Mouse (Mus musculus) intestine, postnatal 0 days (tissue): ENCODE measurements around the gene 1810043G02Rik. TPM values are rescaled to one million over a fixed set of nuclear protein-coding genes. Genes with fewer than 3 reads are reported as not detected.
A peak's percentile ranks its signal among the peaks of the same experiment; 100 is the strongest.
"Not testable (repeated sequence)": the region's sequence is repeated elsewhere in the genome, so short reads cannot be mapped to it uniquely, and the experiment has no call there.

Source experiments
- ATAC-seq: fragments of 200-750 bp; cut with Nextera tagmentation; 2 replicates; pipeline ENCODE4 v1.8.0; 2017; ENCODE audit warnings: mild to moderate bottlenecking, moderate TSS enrichment, moderate library complexity
- H3K27ac ChIP-seq: fragments of 300-500 bp; sonication (generic); 2 replicates; pipeline ENCODE4 v1.5.1; 2014; ENCODE audit warnings: mild to moderate bottlenecking, low read depth, low read length, moderate library complexity
- H3K27me3 ChIP-seq: fragments of 300-500 bp; sonication (generic); replicated peaks from 2 replicates; pipeline ENCODE4 v1.6.1; 2014; ENCODE audit warnings: low read length, mixed read lengths; ENCODE audit not compliant: control insufficient read depth, insufficient read depth
- H3K36me3 ChIP-seq: fragments of 300-500 bp; sonication (generic); 2 replicates; pipeline ENCODE4 v1.6.1; 2014; ENCODE audit warnings: mild to moderate bottlenecking, moderate library complexity; ENCODE audit not compliant: control insufficient read depth, insufficient read depth
- H3K4me1 ChIP-seq: fragments of 300-500 bp; sonication (generic); replicated peaks from 2 replicates; pipeline ENCODE4 v1.6.1; 2014; ENCODE audit warnings: antibody characterized with exemption, low read length, mixed read lengths; ENCODE audit not compliant: control insufficient read depth, insufficient read depth
- H3K4me2 ChIP-seq: fragments of 300-500 bp; sonication (generic); replicated peaks from 2 replicates; pipeline ENCODE4 v1.6.1; 2014; ENCODE audit warnings: low read depth, mild to moderate bottlenecking, moderate library complexity
- H3K4me3 ChIP-seq: fragments of 300-500 bp; sonication (generic); 2 replicates; pipeline ENCODE4 v1.5.1; 2014; ENCODE audit warnings: low read depth, low read length
- H3K9ac ChIP-seq: fragments of 300-500 bp; sonication (generic); 2 replicates; pipeline ENCODE4 v1.6.1; 2014; ENCODE audit warnings: mild to moderate bottlenecking, low read depth, low read length
- H3K9me3 ChIP-seq: fragments of 300-500 bp; sonication (generic); 2 replicates; pipeline ENCODE4 v1.6.1; 2016; ENCODE audit warnings: mixed run types; ENCODE audit not compliant: control insufficient read depth
- CTCF ChIP-seq: sonication (generic); IDR thresholded peaks from 2 replicates; pipeline ENCODE4 v1.5.1; 2016; ENCODE audit warnings: low read depth, mild to moderate bottlenecking, control low read depth, antibody characterized with exemption, moderate library complexity
- WGBS: fragments of 180-500 bp; shearing (Covaris S2); extraction: QIAGEN DNeasy Blood & Tissue Kit; methylation state at CpG from one replicate; pipeline ENCODE4 v1.1.7; 2014; 5-methylcytosine and 5-hydroxymethylcytosine counted together
- polyA plus RNA-seq: library from polyadenylated mRNA; unstranded; fragments of >200 nt; fragmentation: Nextera tagmentation; extraction: Ambion mirVana; gene quantifications from 2 replicates; pipeline ENCODE4 v1.2.1, GENCODE M21; 2015

Gene 1810043G02Rik
- polyA plus RNA-seq, 1 experiment from 2014 or later, result 8.6 TPM

DNA sequence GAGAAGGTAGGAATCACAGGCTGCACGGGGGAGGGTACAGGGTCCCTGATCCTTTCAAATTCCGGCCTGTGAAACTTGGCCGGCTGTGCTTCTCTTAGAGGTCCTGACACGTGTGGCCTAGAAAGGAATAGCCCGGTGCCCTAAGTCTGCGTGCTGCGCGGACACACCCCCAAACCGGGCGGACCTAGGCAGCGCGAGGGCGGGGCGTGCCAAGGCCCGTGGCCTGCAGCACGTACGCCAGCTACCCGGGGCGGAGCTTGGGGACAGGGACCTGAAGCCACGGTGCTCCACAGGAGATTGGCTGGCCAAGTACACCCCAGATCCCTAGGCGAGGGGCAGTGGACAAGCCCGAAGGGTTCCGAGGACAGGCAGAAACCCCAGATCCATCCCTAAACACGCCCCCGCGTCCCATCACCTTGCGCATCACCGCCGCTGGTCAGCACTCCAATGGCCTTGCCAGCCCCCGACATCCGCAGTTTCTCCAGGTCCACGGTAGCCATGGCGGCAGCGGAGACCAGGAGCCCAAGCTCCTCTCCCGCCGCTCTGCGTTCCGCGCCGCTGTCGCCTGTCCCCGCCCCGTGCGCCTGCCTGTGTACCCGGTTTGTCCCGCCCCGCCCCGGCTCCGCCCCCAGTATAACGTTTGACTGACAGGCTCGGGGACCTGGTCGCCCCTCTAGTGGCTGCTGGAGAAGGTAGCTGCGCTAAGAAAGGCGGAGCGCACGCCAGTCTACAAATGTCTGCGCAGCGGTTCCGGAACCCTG is 31.0 kb downstream of the 1810043G02Rik start:
- H3K27ac ChIP-seq, result peak overlapping the region; percentile 92
- H3K4me1 ChIP-seq, result peaks cover 17% of the 10 kb centered on the region
- no peaks in the 10 kb centered on the region for H3K36me3 ChIP-seq
- peak overlapping the region; percentile 67 for H3K9ac ChIP-seq
- H3K9me3 ChIP-seq, result no peaks in the 10 kb centered on the region
- peak overlapping the region; percentile 89 for H3K4me2 ChIP-seq
- peak overlapping the region; percentile 78 for H3K4me3 ChIP-seq
- under 1% methylated on average over 55 of the region's 59 CpGs for WGBS
- ATAC-seq, result peak; percentile 94
- peak; percentile 83 for TF ChIP-seq CTCF
- H3K27me3 ChIP-seq, result no peaks in the 10 kb centered on the region

DNA sequence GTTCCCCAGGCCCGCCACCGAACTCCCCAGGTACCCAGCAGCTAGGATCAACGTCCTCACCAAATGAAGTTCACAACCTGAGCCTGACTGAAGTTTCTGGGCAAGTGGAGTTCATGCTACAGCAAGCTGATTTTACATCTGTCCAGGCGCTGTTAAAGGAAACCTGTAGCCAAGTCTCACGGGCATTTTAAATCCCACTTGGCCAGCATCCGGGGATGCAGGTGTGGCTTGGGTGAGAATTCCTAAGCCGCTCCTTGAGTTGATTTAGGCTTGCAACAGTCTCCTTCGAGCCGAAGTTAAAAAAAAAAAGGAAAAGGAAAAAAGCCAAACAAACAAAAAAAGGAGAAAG is 31.6 kb downstream of the 1810043G02Rik start, which contains the start of gene Pfkl:
Pfkl (minus strand) TSS at position 139 of the 349 bp plus-strand sequence.
- 0% methylated on average over 9 of the region's 9 CpGs for WGBS

DNA sequence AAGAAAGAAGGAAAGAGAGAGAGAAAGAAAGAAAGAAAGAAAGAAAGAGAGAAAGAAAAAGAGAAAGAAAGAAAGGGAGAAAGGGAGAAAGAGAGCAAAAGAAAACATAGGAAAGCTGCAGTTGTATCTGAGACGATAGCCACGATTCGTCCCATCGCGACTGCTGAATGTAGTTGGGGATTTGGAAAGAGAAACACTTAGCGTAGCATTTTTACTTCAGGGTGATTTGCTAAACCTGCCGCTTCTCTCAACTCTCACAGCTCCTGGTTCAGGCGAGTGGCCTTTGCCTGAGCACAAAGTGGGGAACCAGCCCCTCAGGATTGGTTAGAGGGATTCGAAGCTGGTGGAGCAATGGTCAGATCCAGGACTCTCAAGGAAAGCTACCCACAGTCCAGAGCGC is 32.0 kb downstream of the 1810043G02Rik start:
- no peak for ATAC-seq
- Histone ChIP-seq H3K9me3 (no peaks in the 10 kb centered on the region), H3K4me1 (peaks cover 16% of the 10 kb centered on the region), H3K4me2 (peak overlapping the region; percentile 89), H3K9ac (no peak overlapping the region), H3K27me3 (no peaks in the 10 kb centered on the region), H3K4me3 (peak overlapping the region; percentile 78), H3K36me3 (no peaks in the 10 kb centered on the region), H3K27ac (no peak overlapping the region)
- TF ChIP-seq CTCF, result no peak
- 11% methylated on average over 10 of the region's 10 CpGs for WGBS

More for the DNA sequence above, 31.6 kb downstream of the 1810043G02Rik start, which contains the start of gene Pfkl:
- Histone ChIP-seq H3K4me2 (peak within 1 kb of the TSS; percentile 89), H3K4me3 (peak within 1 kb of the TSS; percentile 78), H3K27ac (peak within 1 kb of the TSS; percentile 92), H3K9ac (peak within 1 kb of the TSS; percentile 67), H3K4me1 (peaks cover 16% of the 10 kb centered on the region), H3K36me3 (no peaks in the 10 kb centered on the region), H3K27me3 (no peaks in the 10 kb centered on the region), H3K9me3 (no peaks in the 10 kb centered on the region)
- no peak for TF ChIP-seq CTCF
- peak; percentile 20; the same call in 1 of the 2 replicates for ATAC-seq

DNA sequence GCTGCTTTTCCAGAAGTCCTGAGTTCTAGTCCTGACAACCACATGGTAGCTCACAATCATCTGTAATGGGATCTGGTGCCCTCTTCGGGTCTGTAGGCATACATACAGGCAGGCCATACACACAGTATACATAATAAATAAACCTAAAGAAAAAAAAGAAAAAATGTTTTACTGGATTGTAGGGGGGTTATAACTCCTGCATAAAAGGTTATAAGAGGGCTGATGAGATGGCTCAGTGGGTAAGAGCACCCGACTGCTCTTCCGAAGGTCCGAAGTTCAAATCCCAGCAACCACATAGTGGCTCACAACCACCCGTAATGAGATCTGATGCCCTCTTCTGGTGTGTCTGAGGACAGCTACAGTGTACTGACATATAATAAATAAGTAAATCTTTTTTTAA is 32.8 kb downstream of the 1810043G02Rik start:
- H3K27ac ChIP-seq, result not testable (repeated sequence)

DNA sequence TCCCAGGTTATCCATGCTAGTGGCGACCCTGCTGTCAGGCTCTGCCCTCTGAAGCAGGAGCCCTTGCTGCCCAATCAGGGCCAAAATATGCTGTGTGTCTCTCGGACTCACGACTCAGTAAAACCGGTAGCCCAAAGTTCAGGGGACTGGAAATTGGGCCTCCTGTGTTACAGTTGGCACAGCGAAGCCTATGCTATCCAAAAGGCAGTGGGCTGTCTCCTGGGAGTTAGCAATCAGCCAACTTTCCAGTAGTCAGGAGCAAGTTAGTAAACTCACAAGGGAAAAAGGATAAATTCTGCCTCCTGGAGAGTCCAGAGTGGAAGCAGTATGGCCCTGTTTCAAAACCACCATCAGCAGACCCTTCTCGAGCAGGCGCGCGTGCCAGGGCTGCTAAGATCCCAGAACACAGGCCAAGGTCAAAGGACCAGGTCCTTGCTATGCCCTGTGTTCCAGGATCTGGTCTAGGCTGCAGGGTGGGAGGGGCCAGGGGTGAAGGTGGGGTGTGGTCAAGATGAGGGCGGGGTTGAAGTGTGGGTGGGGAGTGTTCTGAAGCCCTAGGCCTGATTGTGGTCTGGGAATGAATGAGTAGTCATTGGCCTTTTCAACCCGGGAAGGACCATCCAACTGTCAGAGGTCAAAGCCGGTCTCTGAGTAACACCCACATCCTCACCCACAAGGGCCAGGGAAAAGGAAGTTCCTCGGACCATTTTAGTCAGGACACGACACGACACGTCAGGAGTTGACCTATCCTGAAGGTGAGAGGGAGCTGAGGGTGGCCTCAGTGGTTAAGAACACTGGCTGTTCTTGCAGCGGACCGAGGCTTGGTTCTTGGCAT is 34.6 kb downstream of the 1810043G02Rik start:
- Histone ChIP-seq H3K4me1 (peaks cover 11% of the 10 kb centered on the region), H3K27ac (no peak overlapping the region), H3K27me3 (no peaks in the 10 kb centered on the region), H3K9me3 (no peaks in the 10 kb centered on the region), H3K36me3 (no peaks in the 10 kb centered on the region), H3K4me2 (no peak overlapping the region), H3K4me3 (no peak overlapping the region), H3K9ac (no peak overlapping the region)
- WGBS, result 90% methylated on average over 18 of the region's 18 CpGs
- no peak for ATAC-seq
- TF ChIP-seq CTCF, result no peak

More for the DNA sequence above, 32.8 kb downstream of the 1810043G02Rik start:
- H3K9me3 ChIP-seq, H3K4me2 ChIP-seq, H3K27me3 ChIP-seq, H3K36me3 ChIP-seq, H3K9ac ChIP-seq, ATAC-seq, H3K4me3 ChIP-seq: not testable (repeated sequence)
- WGBS, result 90% methylated on average over 5 of the region's 5 CpGs
- peaks cover 12% of the 10 kb centered on the region for H3K4me1 ChIP-seq
- peak; percentile 36 for TF ChIP-seq CTCF

DNA sequence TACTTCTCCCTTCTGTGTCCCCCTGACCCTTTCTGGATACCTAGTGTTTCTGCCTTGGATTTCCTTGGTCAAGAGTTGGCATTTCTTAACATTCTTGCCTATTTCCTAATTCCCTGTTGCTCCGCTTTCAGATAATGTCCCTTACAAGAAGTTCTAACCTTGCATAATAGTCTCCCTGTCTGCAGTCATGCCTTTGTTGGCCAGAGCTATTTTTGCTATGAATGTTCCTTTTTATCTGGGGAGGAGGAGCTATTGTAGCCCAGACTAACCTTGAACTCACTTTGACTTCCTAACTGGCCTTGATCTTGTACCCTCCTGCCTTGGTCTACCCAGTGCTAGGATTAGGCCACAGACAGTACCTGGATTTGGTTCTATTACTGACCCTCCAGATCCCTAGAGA is 37.2 kb downstream of the 1810043G02Rik start:
- no peak for TF ChIP-seq CTCF
- WGBS, result 79% methylated on average over 1 of the region's 1 CpGs

More for the DNA sequence above, 37.2 kb downstream of the 1810043G02Rik start:
- Histone ChIP-seq H3K27ac (no peak overlapping the region), H3K4me3 (no peak overlapping the region), H3K27me3 (no peaks in the 10 kb centered on the region), H3K9me3 (no peaks in the 10 kb centered on the region), H3K4me2 (no peak overlapping the region), H3K9ac (no peak overlapping the region), H3K4me1 (no peaks in the 10 kb centered on the region), H3K36me3 (no peaks in the 10 kb centered on the region)
- no peak for ATAC-seq
